Mouse (Mus musculus) hindbrain, embryonic 16.5 days (tissue): Measurements from ENCODE around the gene Olfr1256. TPM values are rescaled to one million over a fixed set of nuclear protein-coding genes. Genes with fewer than 3 reads are reported as not detected.

ENCODE experiments used
- ATAC-seq: fragments of 200-750 bp; cut with Nextera tagmentation; 2 replicates; pipeline ENCODE4 v1.8.0; 2017; ENCODE audit warnings: moderate TSS enrichment, moderate library complexity
- H3K27ac ChIP-seq: fragments of 300-500 bp; sonication (generic); 2 replicates; pipeline ENCODE4 v1.5.1; 2014; ENCODE audit warnings: low read depth, mild to moderate bottlenecking, control low read depth, low read length, moderate library complexity
- H3K27me3 ChIP-seq: fragments of 300-500 bp; sonication (generic); replicated peaks from 2 replicates; pipeline ENCODE4 v1.6.1; 2014; ENCODE audit warnings: low read length; ENCODE audit not compliant: control insufficient read depth, insufficient read depth
- H3K36me3 ChIP-seq: fragments of 300-500 bp; sonication (generic); 2 replicates; pipeline ENCODE4 v1.6.1; 2014; ENCODE audit warnings: mild to moderate bottlenecking, low read length, moderate library complexity, mixed read lengths; ENCODE audit not compliant: control insufficient read depth, insufficient read depth
- H3K4me1 ChIP-seq: fragments of 300-500 bp; sonication (generic); 2 replicates; pipeline ENCODE4 v1.6.1; 2014; ENCODE audit warnings: low read depth, low read length; ENCODE audit not compliant: control insufficient read depth, insufficient read depth
- H3K4me2 ChIP-seq: fragments of 300-500 bp; sonication (generic); 2 replicates; pipeline ENCODE4 v1.6.1; 2014; ENCODE audit warnings: mild to moderate bottlenecking, low read length, control low read depth, moderate library complexity
- H3K4me3 ChIP-seq: fragments of 300-500 bp; sonication (generic); 2 replicates; pipeline ENCODE4 v1.5.1; 2014; ENCODE audit warnings: mild to moderate bottlenecking, low read length, control low read depth, moderate library complexity
- H3K9ac ChIP-seq: fragments of 300-500 bp; sonication (generic); 2 replicates; pipeline ENCODE4 v1.6.1; 2014; ENCODE audit warnings: low read depth, mild to moderate bottlenecking, control low read depth, low read length, moderate library complexity
- H3K9me3 ChIP-seq: fragments of 300-500 bp; sonication (generic); 2 replicates; pipeline ENCODE4 v1.6.1; 2014; ENCODE audit warnings: mild to moderate bottlenecking, low read length, moderate library complexity; ENCODE audit not compliant: control insufficient read depth
- WGBS: fragments of 180-500 bp; shearing (Covaris S2); extraction: QIAGEN DNeasy Blood & Tissue Kit; methylation state at CpG from one replicate; pipeline ENCODE4 v1.1.7; 2014; 5-methylcytosine and 5-hydroxymethylcytosine counted together
- polyA plus RNA-seq: library from polyadenylated mRNA; unstranded; fragments of >200 nt; fragmentation: Nextera tagmentation; extraction: Ambion mirVana; gene quantifications from 2 replicates; pipeline ENCODE4 v1.2.1, GENCODE M21; 2015

The Olfr1256 gene
- not detected in 2 replicates for polyA plus RNA-seq

- no peaks in the 10 kb centered on the region for H3K36me3 ChIP-seq
- no peak within 1 kb of the TSS for H3K4me2 ChIP-seq
- no peak within 1 kb of the TSS for H3K27ac ChIP-seq
- 57% methylated on average over 2 of the region's 2 CpGs for WGBS
- no peaks in the 10 kb centered on the region for H3K27me3 ChIP-seq
- H3K4me3 ChIP-seq: no peak within 1 kb of the TSS
- no peaks in the 10 kb centered on the region for H3K9me3 ChIP-seq
- no peak for ATAC-seq
- no peaks in the 10 kb centered on the region for H3K4me1 ChIP-seq
- H3K9ac ChIP-seq: no peak within 1 kb of the TSS
Observed at GRCm38 (mm10) chr2:89841455-89841854, at the start of gene Olfr1256. Olfr1256 (minus strand) TSS chr2:89841555.

GRCm38 (mm10) chr2:89878137-89878536, 36.8 kb upstream of the Olfr1256 start, which contains the start of gene Olfr1257:
Olfr1257 (plus strand) TSS chr2:89878437.
- no peak within 1 kb of the TSS for H3K27ac ChIP-seq
- no peaks in the 10 kb centered on the region for H3K36me3 ChIP-seq
- ATAC-seq: no peak
- 93% methylated on average over 1 of the region's 1 CpGs for WGBS
- H3K9ac ChIP-seq: no peak within 1 kb of the TSS
- H3K4me2 ChIP-seq: no peak within 1 kb of the TSS
- H3K27me3 ChIP-seq: no peaks in the 10 kb centered on the region
- no peaks in the 10 kb centered on the region for H3K4me1 ChIP-seq
- no peaks in the 10 kb centered on the region for H3K9me3 ChIP-seq
- no peak within 1 kb of the TSS for H3K4me3 ChIP-seq

GRCm38 (mm10) chr2:89849230-89849629, 7.9 kb upstream of the Olfr1256 start:
- H3K4me3 ChIP-seq: no peak overlapping the region
- 100% methylated on average over 1 of the region's 1 CpGs for WGBS
- H3K27ac ChIP-seq: no peak overlapping the region
- H3K27me3 ChIP-seq: no peaks in the 10 kb centered on the region
- no peak overlapping the region for H3K9ac ChIP-seq
- no peak overlapping the region for H3K4me2 ChIP-seq
- no peaks in the 10 kb centered on the region for H3K4me1 ChIP-seq
- no peaks in the 10 kb centered on the region for H3K36me3 ChIP-seq
- no peak for ATAC-seq
- H3K9me3 ChIP-seq: no peaks in the 10 kb centered on the region

- Histone ChIP-seq H3K4me1 (no peaks in the 10 kb centered on the region), H3K9ac (no peak within 1 kb of the TSS), H3K4me3 (no peak within 1 kb of the TSS), H3K9me3 (no peaks in the 10 kb centered on the region), H3K4me2 (no peak within 1 kb of the TSS), H3K27ac (no peak within 1 kb of the TSS), H3K27me3 (no peaks in the 10 kb centered on the region), H3K36me3 (no peaks in the 10 kb centered on the region)
- no peak for ATAC-seq
- WGBS: 84% methylated on average over 5 of the region's 5 CpGs
Observed at GRCm38 (mm10) chr2:89848105-89848504, 6.8 kb upstream of the Olfr1256 start, which contains the start of gene Olfr48. Olfr48 (minus strand) TSS chr2:89848205.

GRCm38 (mm10) chr2:89820216-89820615, 21.1 kb downstream of the Olfr1256 start:
- Histone ChIP-seq H3K4me3 (no peak overlapping the region), H3K27ac (no peak overlapping the region), H3K9me3 (no peaks in the 10 kb centered on the region), H3K36me3 (no peaks in the 10 kb centered on the region), H3K4me1 (no peaks in the 10 kb centered on the region), H3K4me2 (no peak overlapping the region), H3K9ac (no peak overlapping the region), H3K27me3 (no peaks in the 10 kb centered on the region)
- no peak for ATAC-seq
- WGBS: 83% methylated on average over 1 of the region's 1 CpGs

GRCm38 (mm10) chr2:89811751-89812150, 29.6 kb downstream of the Olfr1256 start, which contains the start of gene Olfr1255:
Olfr1255 (plus strand) TSS chr2:89812051.
- no peak within 1 kb of the TSS for H3K4me2 ChIP-seq
- 85% methylated on average over 3 of the region's 3 CpGs for WGBS
- no peaks in the 10 kb centered on the region for H3K36me3 ChIP-seq
- H3K4me1 ChIP-seq: no peaks in the 10 kb centered on the region
- no peak within 1 kb of the TSS for H3K4me3 ChIP-seq
- H3K9me3 ChIP-seq: no peaks in the 10 kb centered on the region
- ATAC-seq: no peak
- H3K9ac ChIP-seq: no peak within 1 kb of the TSS
- H3K27me3 ChIP-seq: no peaks in the 10 kb centered on the region
- no peak within 1 kb of the TSS for H3K27ac ChIP-seq

- ATAC-seq: no peak
- Histone ChIP-seq H3K9ac (no peak overlapping the region), H3K27ac (no peak overlapping the region), H3K4me1 (no peaks in the 10 kb centered on the region), H3K27me3 (no peaks in the 10 kb centered on the region), H3K36me3 (no peaks in the 10 kb centered on the region), H3K4me3 (no peak overlapping the region), H3K9me3 (no peaks in the 10 kb centered on the region), H3K4me2 (no peak overlapping the region)
- WGBS: 78% methylated on average over 2 of the region's 2 CpGs
Observed at GRCm38 (mm10) chr2:89810751-89811150, 30.6 kb downstream of the Olfr1256 start.

- Histone ChIP-seq H3K9me3 (no peaks in the 10 kb centered on the region), H3K4me1 (no peaks in the 10 kb centered on the region), H3K27me3 (no peaks in the 10 kb centered on the region), H3K36me3 (no peaks in the 10 kb centered on the region), H3K4me3 (no peak overlapping the region), H3K9ac (no peak overlapping the region), H3K27ac (no peak overlapping the region), H3K4me2 (no peak overlapping the region)
- WGBS: 94% methylated on average over 3 of the region's 3 CpGs
- no peak for ATAC-seq
Observed at GRCm38 (mm10) chr2:89799583-89799982, 41.8 kb downstream of the Olfr1256 start.

GRCm38 (mm10) chr2:89793519-89793918, 47.8 kb downstream of the Olfr1256 start, which contains the start of gene Olfr1254:
Olfr1254 (minus strand) TSS chr2:89793619.
- no peak within 1 kb of the TSS for H3K9ac ChIP-seq
- H3K4me2 ChIP-seq: no peak within 1 kb of the TSS
- H3K27ac ChIP-seq: no peak within 1 kb of the TSS
- H3K27me3 ChIP-seq: no peaks in the 10 kb centered on the region
- no peak for ATAC-seq
- no peaks in the 10 kb centered on the region for H3K36me3 ChIP-seq
- H3K4me3 ChIP-seq: no peak within 1 kb of the TSS
- no peaks in the 10 kb centered on the region for H3K9me3 ChIP-seq
- H3K4me1 ChIP-seq: no peaks in the 10 kb centered on the region
